Mouse (Mus musculus): ENCODE data around the gene Hip1. TPM values are rescaled to one million over a fixed set of nuclear protein-coding genes. Genes with fewer than 3 reads are reported as not detected.

The Hip1 gene
- polyA plus RNA-seq, 1 experiment from 2014 or later, result 31.7 TPM

DNA sequence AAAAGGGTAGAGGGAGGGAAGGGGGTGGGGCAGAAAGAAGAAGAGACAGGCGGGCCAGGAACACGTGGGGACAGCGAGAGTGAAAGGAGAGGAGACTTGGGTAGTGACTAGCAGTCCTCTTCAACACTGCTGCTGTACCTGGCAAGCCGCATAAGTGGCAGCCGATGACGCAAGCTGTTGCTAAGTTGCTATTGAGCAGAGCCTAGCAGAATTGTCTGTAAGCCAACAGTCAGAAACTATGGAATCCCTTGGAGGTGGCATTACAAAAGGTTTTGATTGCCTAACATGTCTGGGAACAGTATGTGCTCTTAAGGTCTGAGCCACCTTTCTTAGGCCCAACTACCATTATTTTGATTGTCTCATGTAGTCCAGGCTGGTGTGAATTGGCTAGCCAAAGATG is 176.6 kb downstream of the Hip1 start:
- no peak overlapping the region for H3K4me2 ChIP-seq (ENCODE audit: low read length)
- H3K27me3 ChIP-seq (ENCODE audit: control insufficient read depth, insufficient read depth, low read length), result no peaks in the 10 kb centered on the region
- no peak overlapping the region for H3K4me3 ChIP-seq (ENCODE audit: control insufficient read depth in 1 of 2, insufficient read depth in 1 of 2, low read depth in 1 of 2, low read length in 2 of 2)
- no peaks in the 10 kb centered on the region for H3K9me3 ChIP-seq (ENCODE audit: control insufficient read depth, low read length)
- peaks cover 3 to 10% of the 10 kb centered on the region in 2 experiments; a peak in 3 of 4 replicates for H3K4me1 ChIP-seq (ENCODE audit: control insufficient read depth in 2 of 2, insufficient read depth in 2 of 2, low read length in 2 of 2)
- WGBS, result 77% methylated on average over 6 of the region's 6 CpGs
- ATAC-seq (ENCODE audit: insufficient number of reproducible peaks, insufficient read depth, low FRiP score, low read depth), result no peak
- H3K9ac ChIP-seq (ENCODE audit: low read length), result no peak overlapping the region
- no peak overlapping the region for H3K27ac ChIP-seq (replicated peaks in 1 of 2; ENCODE audit: control insufficient read depth in 1 of 2, insufficient read depth in 1 of 2, low read depth in 2 of 2, low read length in 2 of 2)
- H3K36me3 ChIP-seq (ENCODE audit: control insufficient read depth, insufficient read depth, low read length), result peaks cover 21% of the 10 kb centered on the region

DNA sequence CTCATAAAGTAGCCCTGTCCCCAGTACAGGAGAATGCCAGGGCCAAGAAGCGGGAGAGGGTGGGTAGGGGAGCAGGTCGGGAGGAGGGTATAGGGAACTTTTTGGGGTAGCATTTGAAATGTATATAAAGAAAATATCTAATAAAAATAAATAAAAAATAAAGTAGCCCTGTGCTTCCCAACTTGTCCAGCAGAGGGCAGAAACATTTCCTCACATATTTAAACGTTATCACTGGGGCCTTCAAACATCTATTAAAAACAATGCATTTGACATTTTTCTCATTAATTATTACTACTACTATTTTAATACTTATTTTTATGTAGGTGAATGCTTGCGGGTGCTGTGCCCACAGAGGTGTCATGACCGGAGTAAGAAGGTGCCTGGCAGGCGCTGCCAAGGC is 177.1 kb downstream of the Hip1 start:
- no peak overlapping the region for H3K9ac ChIP-seq (ENCODE audit: low read length)
- H3K4me3 ChIP-seq (ENCODE audit: control insufficient read depth in 1 of 2, insufficient read depth in 1 of 2, low read depth in 1 of 2, low read length in 2 of 2), result no peak overlapping the region
- 46% methylated on average over 6 of the region's 6 CpGs for WGBS
- H3K4me1 ChIP-seq (ENCODE audit: control insufficient read depth in 2 of 2, insufficient read depth in 2 of 2, low read length in 2 of 2), result peaks cover 3 to 10% of the 10 kb centered on the region in 2 experiments; a peak in 3 of 4 replicates
- H3K27ac ChIP-seq (replicated peaks in 1 of 2; ENCODE audit: control insufficient read depth in 1 of 2, insufficient read depth in 1 of 2, low read depth in 2 of 2, low read length in 2 of 2), result no peak overlapping the region
- ATAC-seq (ENCODE audit: insufficient number of reproducible peaks, insufficient read depth, low FRiP score, low read depth), result no peak
- H3K36me3 ChIP-seq (ENCODE audit: control insufficient read depth, insufficient read depth, low read length), result peaks cover 16% of the 10 kb centered on the region
- no peaks in the 10 kb centered on the region for H3K9me3 ChIP-seq (ENCODE audit: control insufficient read depth, low read length)
- no peaks in the 10 kb centered on the region for H3K27me3 ChIP-seq (ENCODE audit: control insufficient read depth, insufficient read depth, low read length)
- H3K4me2 ChIP-seq (ENCODE audit: low read length), result no peak overlapping the region

DNA sequence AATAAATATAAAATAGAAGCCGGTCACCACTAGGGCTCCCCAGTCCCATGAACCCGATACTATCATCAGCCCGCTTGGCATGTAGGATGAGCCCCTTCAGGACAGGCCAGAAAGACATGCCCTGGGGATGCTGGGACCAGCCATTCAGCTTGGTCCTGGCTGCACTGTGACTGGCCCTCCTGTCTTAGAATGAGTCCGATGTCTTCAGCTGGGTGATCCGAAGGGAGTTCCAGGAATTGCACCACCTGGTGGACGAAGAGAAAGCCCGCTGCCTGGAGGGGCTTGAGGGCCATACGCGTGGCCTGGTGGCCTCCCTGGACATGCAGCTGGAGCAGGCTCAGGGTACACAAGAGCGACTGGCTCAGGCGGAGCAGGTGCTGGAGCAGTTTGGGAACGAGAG is 181.4 kb downstream of the Hip1 start:
- Histone ChIP-seq H3K36me3 (ENCODE audit: control insufficient read depth, insufficient read depth, low read length) (no peaks in the 10 kb centered on the region), H3K4me1 (ENCODE audit: control insufficient read depth in 2 of 2, insufficient read depth in 2 of 2, low read length in 2 of 2) (peaks cover 0 to 3% of the 10 kb centered on the region in 2 experiments; a peak in 1 of 4 replicates), H3K9ac (ENCODE audit: low read length) (no peak overlapping the region), H3K27me3 (ENCODE audit: control insufficient read depth, insufficient read depth, low read length) (no peaks in the 10 kb centered on the region), H3K4me3 (ENCODE audit: control insufficient read depth in 1 of 2, insufficient read depth in 1 of 2, low read depth in 1 of 2, low read length in 2 of 2) (no peak overlapping the region), H3K4me2 (ENCODE audit: low read length) (no peak overlapping the region), H3K27ac (replicated peaks in 1 of 2; ENCODE audit: control insufficient read depth in 1 of 2, insufficient read depth in 1 of 2, low read depth in 2 of 2, low read length in 2 of 2) (no peak overlapping the region), H3K9me3 (ENCODE audit: control insufficient read depth, low read length) (no peaks in the 10 kb centered on the region)
- WGBS, result 33% methylated on average over 12 of the region's 12 CpGs
- ATAC-seq (ENCODE audit: insufficient number of reproducible peaks, insufficient read depth, low FRiP score, low read depth), result no peak

DNA sequence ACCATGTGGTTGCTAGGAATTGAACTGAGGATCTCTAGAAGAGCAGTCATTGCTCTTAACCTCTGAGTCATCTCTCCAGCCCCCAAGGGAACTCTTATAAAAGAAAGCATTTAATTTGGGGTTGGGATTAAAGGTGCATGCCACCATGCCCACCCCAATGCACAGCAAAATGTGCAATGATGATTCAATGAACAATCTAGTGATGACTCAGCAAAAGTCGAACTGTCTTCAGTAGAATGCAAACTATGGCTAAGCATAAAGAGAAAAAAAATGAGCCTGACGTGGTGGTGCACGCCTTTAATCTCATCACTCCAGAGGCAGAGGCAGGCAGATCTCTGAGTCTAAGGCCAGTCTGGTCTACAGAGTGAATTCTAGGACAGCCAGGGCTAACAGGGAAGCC is 182.3 kb downstream of the Hip1 start:
- H3K27me3 ChIP-seq (ENCODE audit: control insufficient read depth, insufficient read depth, low read length), result no peaks in the 10 kb centered on the region
- ATAC-seq (ENCODE audit: insufficient number of reproducible peaks, insufficient read depth, low FRiP score, low read depth), result no peak
- no peak overlapping the region for H3K9ac ChIP-seq (ENCODE audit: low read length)
- H3K27ac ChIP-seq (replicated peaks in 1 of 2; ENCODE audit: control insufficient read depth in 1 of 2, insufficient read depth in 1 of 2, low read depth in 2 of 2, low read length in 2 of 2), result no peak overlapping the region
- WGBS, result 76% methylated on average over 3 of the region's 3 CpGs
- no peaks in the 10 kb centered on the region for H3K9me3 ChIP-seq (ENCODE audit: control insufficient read depth, low read length)
- peaks cover 0 to 3% of the 10 kb centered on the region in 2 experiments; a peak in 1 of 4 replicates for H3K4me1 ChIP-seq (ENCODE audit: control insufficient read depth in 2 of 2, insufficient read depth in 2 of 2, low read length in 2 of 2)
- H3K4me2 ChIP-seq (ENCODE audit: low read length), result no peak overlapping the region
- H3K36me3 ChIP-seq (ENCODE audit: control insufficient read depth, insufficient read depth, low read length), result no peaks in the 10 kb centered on the region
- H3K4me3 ChIP-seq (ENCODE audit: control insufficient read depth in 1 of 2, insufficient read depth in 1 of 2, low read depth in 1 of 2, low read length in 2 of 2), result no peak overlapping the region

DNA sequence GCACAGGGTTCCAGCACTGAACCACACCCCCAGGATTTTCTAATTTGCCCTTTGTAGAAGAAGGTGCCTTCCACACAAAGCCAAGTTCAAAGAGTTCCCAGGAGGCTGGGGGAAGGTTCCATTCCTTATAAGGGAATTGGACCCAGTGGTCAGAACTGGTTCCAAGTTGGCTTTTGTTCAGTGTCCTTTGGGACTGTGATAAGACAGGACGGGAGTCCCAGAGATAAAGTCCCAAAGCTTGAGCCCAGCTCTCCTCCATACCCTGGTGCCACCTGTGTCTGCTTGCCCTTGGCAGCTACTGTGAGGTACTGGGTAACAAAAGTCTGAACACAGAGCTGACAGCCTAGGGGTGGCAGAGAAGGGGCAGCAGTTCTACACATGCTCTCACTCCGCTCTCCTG is 185.1 kb downstream of the Hip1 start:
- Histone ChIP-seq H3K4me1 (ENCODE audit: control insufficient read depth in 2 of 2, insufficient read depth in 2 of 2, low read length in 2 of 2) (peaks cover 0 to 3% of the 10 kb centered on the region in 2 experiments; a peak in 1 of 4 replicates), H3K4me2 (ENCODE audit: low read length) (no peak overlapping the region), H3K36me3 (ENCODE audit: control insufficient read depth, insufficient read depth, low read length) (no peaks in the 10 kb centered on the region), H3K4me3 (ENCODE audit: control insufficient read depth in 1 of 2, insufficient read depth in 1 of 2, low read depth in 1 of 2, low read length in 2 of 2) (no peak overlapping the region), H3K27me3 (ENCODE audit: control insufficient read depth, insufficient read depth, low read length) (no peaks in the 10 kb centered on the region), H3K27ac (replicated peaks in 1 of 2; ENCODE audit: control insufficient read depth in 1 of 2, insufficient read depth in 1 of 2, low read depth in 2 of 2, low read length in 2 of 2) (no peak overlapping the region), H3K9me3 (ENCODE audit: control insufficient read depth, low read length) (no peaks in the 10 kb centered on the region), H3K9ac (ENCODE audit: low read length) (no peak overlapping the region)
- ATAC-seq (ENCODE audit: insufficient number of reproducible peaks, insufficient read depth, low FRiP score, low read depth), result no peak
- 52% methylated on average over 2 of the region's 2 CpGs for WGBS

DNA sequence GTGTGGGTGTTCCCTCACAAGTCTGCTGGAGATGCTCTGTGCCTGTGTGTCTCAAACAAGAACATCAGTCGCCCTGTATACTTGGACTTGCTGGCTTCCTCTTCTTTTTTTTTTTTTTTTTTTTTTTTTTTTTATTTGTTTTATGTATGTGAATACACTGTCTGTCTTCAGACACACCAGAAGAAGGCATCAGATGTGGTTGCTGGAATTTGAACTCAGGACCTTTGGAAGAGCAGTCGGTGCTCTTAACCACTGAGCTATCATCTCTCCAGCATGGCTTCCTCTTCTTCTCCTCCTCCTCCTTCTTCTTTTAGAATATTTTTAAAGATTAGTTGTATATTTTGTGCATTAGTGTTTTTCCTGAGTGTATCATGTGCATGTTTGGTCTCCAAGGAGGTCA is 187.4 kb downstream of the Hip1 start:
- Histone ChIP-seq H3K4me3 (ENCODE audit: control insufficient read depth in 1 of 2, insufficient read depth in 1 of 2, low read depth in 1 of 2, low read length in 2 of 2) (no peak overlapping the region), H3K36me3 (ENCODE audit: control insufficient read depth, insufficient read depth, low read length) (no peaks in the 10 kb centered on the region), H3K4me1 (ENCODE audit: control insufficient read depth in 2 of 2, insufficient read depth in 2 of 2, low read length in 2 of 2) (peaks cover 0 to 3% of the 10 kb centered on the region in 2 experiments; a peak in 1 of 4 replicates), H3K27ac (replicated peaks in 1 of 2; ENCODE audit: control insufficient read depth in 1 of 2, insufficient read depth in 1 of 2, low read depth in 2 of 2, low read length in 2 of 2) (no peak overlapping the region), H3K27me3 (ENCODE audit: control insufficient read depth, insufficient read depth, low read length) (peaks cover 8% of the 10 kb centered on the region), H3K9me3 (ENCODE audit: control insufficient read depth, low read length) (no peaks in the 10 kb centered on the region), H3K9ac (ENCODE audit: low read length) (no peak overlapping the region), H3K4me2 (ENCODE audit: low read length) (no peak overlapping the region)
- WGBS, result 82% methylated on average over 2 of the region's 2 CpGs
- no peak for ATAC-seq (ENCODE audit: insufficient number of reproducible peaks, insufficient read depth, low FRiP score, low read depth)

Small RNA genes lying within 50 kb of the gene (microRNA-seq; reads per million reads assigned to microRNA genes)
- 1.4 reads per million for gene Mir7033

Other genes starting within 250 kb of the Hip1 start
- 0.26 TPM in 1 of 2 replicates, not detected in the other for gene Fkbp6, start 195.1 kb downstream of the Hip1 start, polyA plus RNA-seq (2014; fragmentation: Nextera tagmentation; extraction: Ambion mirVana)
- gene Trim50, start 191.8 kb downstream of the Hip1 start, polyA plus RNA-seq (2014; fragmentation: Nextera tagmentation; extraction: Ambion mirVana), result not detected in 2 replicates
- gene Nsun5, start 175.2 kb downstream of the Hip1 start, polyA plus RNA-seq (2014; fragmentation: Nextera tagmentation; extraction: Ambion mirVana), result 15.8 and 16.1 TPM in 2 replicates
- gene Pom121, start 150.6 kb downstream of the Hip1 start, polyA plus RNA-seq (2014; fragmentation: Nextera tagmentation; extraction: Ambion mirVana), result 8.2 and 10.7 TPM in 2 replicates
- gene Ccl26, start 18.4 kb upstream of the Hip1 start, polyA plus RNA-seq (2014; fragmentation: Nextera tagmentation; extraction: Ambion mirVana), result not detected in 2 replicates
- gene Ccl24, start 27.9 kb upstream of the Hip1 start, polyA plus RNA-seq (2014; fragmentation: Nextera tagmentation; extraction: Ambion mirVana), result 0.51 and 0.66 TPM in 2 replicates
- 34.2 and 36.7 TPM in 2 replicates for gene Rhbdd2, start 87.5 kb upstream of the Hip1 start, polyA plus RNA-seq (2014; fragmentation: Nextera tagmentation; extraction: Ambion mirVana)
- gene Por, start 124.9 kb upstream of the Hip1 start, polyA plus RNA-seq (2014; fragmentation: Nextera tagmentation; extraction: Ambion mirVana), result 33.2 and 34.9 TPM in 2 replicates
- 34.1 and 34.6 TPM in 2 replicates for gene Tmem120a, start 199.3 kb upstream of the Hip1 start, polyA plus RNA-seq (2014; fragmentation: Nextera tagmentation; extraction: Ambion mirVana)
- 0.26 and 0.42 TPM in 2 replicates for gene Styxl1, start 233.3 kb upstream of the Hip1 start, polyA plus RNA-seq (2014; fragmentation: Nextera tagmentation; extraction: Ambion mirVana)
- gene Mdh2, start 233.4 kb upstream of the Hip1 start, polyA plus RNA-seq (2014; fragmentation: Nextera tagmentation; extraction: Ambion mirVana), result 1,172 and 1,176 TPM in 2 replicates